Mouse (Mus musculus): ENCODE data around the gene Srrm4.

DNA sequence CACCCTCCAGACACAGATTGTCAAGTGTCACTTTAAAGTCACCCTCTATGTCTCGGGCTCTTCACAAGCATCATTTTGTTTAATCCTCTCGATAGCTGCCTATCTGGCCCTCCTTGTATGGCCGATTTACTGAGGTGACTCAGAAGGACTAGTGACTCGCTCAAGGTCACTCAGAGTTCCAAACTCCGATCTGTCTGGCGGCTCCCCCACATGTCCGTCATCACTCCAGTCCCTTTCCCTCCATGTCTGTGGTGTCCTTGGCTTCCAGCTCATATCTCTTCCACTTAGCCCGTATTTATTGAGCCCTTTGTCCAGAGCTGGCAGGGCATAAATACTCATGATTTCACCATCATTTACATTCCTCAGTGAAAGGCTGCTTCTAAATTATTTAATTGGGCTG, 140.7 kb downstream of the Srrm4 start:
- TF ChIP-seq CTCF (IDR thresholded peaks at IDR 0.05; ENCODE audit: extremely low read depth, insufficient read length, insufficient replicate concordance, low read depth, low read length) (no peak), POLR2A (IDR thresholded peaks at IDR 0.05; ENCODE audit: low read depth, low read length) (no peak)

All from small intestine, adult 2 months (tissue).